Mouse (Mus musculus) heart, postnatal 14 days (tissue): ENCODE measurements at regions not wholly inside any gene's neighbourhood (a gene's known extent, or its start where the extent isn't known, plus 50 kb on each side); places are given as distances from the start of the nearest gene placed in this dataset.

ENCODE experiments used
- DNase-seq, 2 experiments: peaks; one replicate each; pipeline ENCODE4 v3.0.0; 2021 to 2022
- intact Hi-C: fragments of 180-260 bp; cut with DNase I; formaldehyde crosslinking; loops from one replicate; pipeline ENCODE4 v1.15.1; 2025

- no peak for DNase-seq
- intact Hi-C loops = no loop called here
Measured at GRCm38 (mm10) chr3:76014766-76015165, 58.0 kb upstream of the Golim4 start.

- peak in 1 of 2 experiments; percentile 14 for DNase-seq
- intact Hi-C loops = no loop called here
Measured at GRCm38 (mm10) chr3:76008564-76009183, 51.9 kb upstream of the Golim4 start.
